Mouse (Mus musculus) embryonic stem cell, embryonic (primary cell): ENCODE measurements at regions not wholly inside any gene's neighbourhood (a gene's known extent, or its start where the extent isn't known, plus 50 kb on each side); places are given as distances from the start of the nearest gene placed in this dataset.

Source experiments
- CTCF ChIA-PET, 4 experiments: fragments of 300-600 bp in 2 of 4; fragments of 350-600 bp in 2 of 4; sonication (Branson Sonifier 250); formaldehyde crosslinking; loops; one replicate each; lab custom pipeline; 2022; ENCODE audit warnings: inconsistent platforms in 2 of 4; lab: Charles Lee
- POLR2A ChIA-PET, 4 experiments: fragments of 300-600 bp in 2 of 4; fragments of 350-600 bp in 2 of 4; sonication (Branson Sonifier 250); formaldehyde crosslinking; loops; one replicate each; lab custom pipeline; 2022; ENCODE audit warnings: antibody characterized with exemption in 4 of 4, inconsistent platforms in 1 of 4; lab: Charles Lee

DNA sequence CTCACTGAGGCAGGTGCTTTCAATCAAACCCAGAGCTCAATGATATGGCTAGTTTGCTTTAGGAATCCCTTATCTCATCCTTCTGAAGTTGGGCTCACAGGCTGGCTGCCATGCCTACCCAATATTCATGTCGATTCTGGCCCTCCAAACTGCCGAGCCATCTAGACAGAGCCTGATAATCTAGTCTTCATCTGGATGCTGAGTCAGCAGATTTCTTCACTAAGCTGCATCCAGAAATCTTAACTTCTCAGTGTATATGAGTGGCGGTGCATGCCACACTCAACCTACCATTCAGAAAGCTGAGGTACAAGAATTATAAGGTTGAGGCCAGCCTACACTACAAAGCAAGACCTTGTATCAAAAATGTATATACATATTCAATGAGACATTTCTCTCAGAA lies 136.9 kb downstream of the Cyp26b1 start:
- POLR2A ChIA-PET = no interaction called here
- CTCF ChIA-PET = no interaction called here

- ChIA-PET POLR2A (no interaction called here), CTCF (interaction anchor here in 3 of 4 experiments (0.6 to 1.3 kb wide), 4 partner anchors 37 to 716 kb away, joined by 3 to 10 read pairs (median 3); no protein-coding TSS in a partner anchor)
These were observed 148.6 kb downstream of the Cyp26b1 start for GRCm38 (mm10) chr6:84445093-84445492.

DNA sequence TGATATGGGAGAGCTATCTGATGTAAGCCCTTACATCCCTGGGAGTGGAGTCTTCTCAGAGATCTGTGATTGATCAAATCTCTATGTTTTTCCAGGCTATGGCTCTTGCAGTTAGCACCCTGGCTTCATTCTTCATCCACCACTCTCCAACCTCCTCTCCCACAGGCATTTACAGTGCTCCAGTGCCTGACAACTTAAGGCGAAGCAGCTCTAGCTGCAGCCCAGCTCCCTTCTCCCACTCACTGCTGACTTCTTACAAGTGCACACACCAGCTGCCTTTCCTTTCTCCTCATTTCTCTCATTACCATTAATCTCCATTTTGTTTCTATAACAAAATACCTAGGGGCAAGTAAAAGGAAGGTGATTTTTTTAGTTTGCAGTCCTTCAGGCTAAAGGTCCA lies 151.0 kb downstream of the Cyp26b1 start:
- ChIA-PET CTCF (interaction anchor here in 1 of 4 experiments (0.5 kb wide), 1 partner anchor 371 kb away, joined by 5 read pairs; no protein-coding TSS in a partner anchor), POLR2A (interaction anchor here in 1 of 4 experiments (1.6 kb wide), 1 partner anchor 15 kb away, joined by 4 read pairs; no protein-coding TSS in a partner anchor)

GRCm38 (mm10) chr6:84441721-84442480 lies 151.8 kb downstream of the Cyp26b1 start:
- ChIA-PET CTCF (interaction anchor here in 1 of 4 experiments (0.5 kb wide), 1 partner anchor 370 kb away, joined by 5 read pairs; no protein-coding TSS in a partner anchor), POLR2A (no interaction called here)

DNA sequence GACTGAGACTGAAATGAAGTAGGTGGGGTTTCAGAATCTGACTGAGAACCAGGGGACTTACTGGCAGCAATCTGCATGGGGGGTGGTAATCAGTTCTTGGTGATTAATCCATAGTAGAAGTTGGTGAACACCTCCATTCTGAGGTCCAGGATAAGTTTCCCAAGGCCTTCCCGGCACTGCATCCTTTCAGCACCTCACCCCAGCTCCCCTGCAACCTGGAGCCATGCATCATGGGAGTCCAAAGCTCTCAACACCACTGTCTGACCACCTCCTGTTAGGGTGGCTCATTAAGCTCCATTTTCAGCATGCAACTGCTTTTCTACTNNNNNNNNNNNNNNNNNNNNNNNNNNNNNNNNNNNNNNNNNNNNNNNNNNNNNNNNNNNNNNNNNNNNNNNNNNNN lies 157.0 kb downstream of the Cyp26b1 start:
- ChIA-PET CTCF (no interaction called here), POLR2A (no interaction called here)

- CTCF ChIA-PET = no interaction called here
- POLR2A ChIA-PET = no interaction called here
These were observed 159.2 kb downstream of the Cyp26b1 start for GRCm38 (mm10) chr6:84434532-84434931.

DNA sequence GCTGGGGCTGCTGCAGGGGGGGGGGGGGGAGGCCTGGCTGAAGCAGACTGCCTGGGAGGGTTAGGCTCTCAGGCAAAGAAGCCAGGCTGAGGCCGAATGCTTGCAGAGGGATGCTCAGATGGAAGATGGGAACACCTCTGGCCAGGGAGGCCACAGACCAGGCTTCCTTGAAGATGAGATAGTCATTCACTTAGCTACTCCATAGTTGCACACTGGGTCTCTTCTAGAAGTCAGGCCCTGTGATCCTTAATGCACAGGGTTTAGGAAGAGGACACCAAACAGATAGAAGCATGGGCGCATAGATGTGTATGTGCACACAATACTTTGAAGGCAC lies 162.1 kb downstream of the Cyp26b1 start:
- POLR2A ChIA-PET = no interaction called here
- CTCF ChIA-PET = interaction anchor here in 1 of 4 experiments (1.5 kb wide), 1 partner anchor 56 kb away, joined by 3 read pairs; no protein-coding TSS in a partner anchor

GRCm38 (mm10) chr6:84430925-84431621 lies 162.6 kb downstream of the Cyp26b1 start:
- CTCF ChIA-PET = interaction anchor here in 1 of 4 experiments (0.8 to 1.5 kb wide), 2 partner anchors 23 to 55 kb away, joined by 3 read pairs; no protein-coding TSS in a partner anchor

DNA sequence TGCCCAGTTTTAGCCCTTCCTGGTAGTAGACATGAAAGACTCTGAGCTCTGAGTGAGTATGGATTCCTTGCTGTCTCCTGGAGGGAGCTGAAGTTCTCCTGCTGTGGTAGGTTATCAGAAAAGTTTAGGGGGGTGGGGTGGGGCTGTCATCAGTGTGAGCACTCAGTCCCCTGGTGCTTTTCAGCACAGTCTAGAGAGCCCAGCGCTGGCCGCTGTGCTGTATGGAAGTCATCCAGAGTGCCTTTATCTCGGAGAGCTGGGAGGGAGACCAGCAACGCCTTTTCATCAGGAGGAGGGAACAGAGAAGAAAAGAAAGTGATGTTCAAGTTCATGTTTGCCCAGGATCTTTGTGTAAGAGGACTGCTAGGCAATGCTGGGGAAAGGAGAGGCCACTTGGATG lies 163.6 kb downstream of the Cyp26b1 start:
- CTCF ChIA-PET = interaction anchor here in 2 of 4 experiments (0.5 to 1.5 kb wide), 5 partner anchors 22 to 284 kb away, joined by 3 to 4 read pairs (median 3); no protein-coding TSS in a partner anchor
- POLR2A ChIA-PET = interaction anchor here in 1 of 4 experiments (0.8 to 1.1 kb wide), 2 partner anchors 10 to 360 kb away, joined by 3 read pairs; no protein-coding TSS in a partner anchor

More at GRCm38 (mm10) chr6:84430925-84431621, 162.6 kb downstream of the Cyp26b1 start:
- POLR2A ChIA-PET = interaction anchor here in 1 of 4 experiments (1.1 kb wide), 1 partner anchor 359 kb away, joined by 3 read pairs; no protein-coding TSS in a partner anchor

DNA sequence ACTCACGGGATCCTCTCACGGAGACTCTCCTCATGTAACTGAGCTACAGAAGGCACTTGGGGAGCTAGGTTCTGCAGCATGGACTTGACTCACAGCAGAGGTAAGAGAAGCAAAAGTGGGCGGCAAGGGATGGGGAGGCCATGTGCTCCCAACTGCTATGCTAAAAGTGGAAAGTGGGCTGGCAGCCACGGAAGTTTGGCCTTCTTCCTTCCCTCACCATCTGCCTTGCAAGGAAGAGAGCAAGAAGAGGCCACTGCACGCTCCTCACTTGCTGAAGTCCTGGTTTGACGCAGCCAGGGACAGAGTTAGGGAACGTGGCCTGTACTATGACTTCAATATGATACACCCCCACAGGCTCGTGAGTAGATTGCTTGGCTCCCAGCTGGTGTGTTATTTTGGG lies 164.5 kb downstream of the Cyp26b1 start:
- ChIA-PET POLR2A (no interaction called here), CTCF (interaction anchor here in 1 of 4 experiments (1.1 kb wide), 1 partner anchor 161 kb away, joined by 3 read pairs; no protein-coding TSS in a partner anchor)

DNA sequence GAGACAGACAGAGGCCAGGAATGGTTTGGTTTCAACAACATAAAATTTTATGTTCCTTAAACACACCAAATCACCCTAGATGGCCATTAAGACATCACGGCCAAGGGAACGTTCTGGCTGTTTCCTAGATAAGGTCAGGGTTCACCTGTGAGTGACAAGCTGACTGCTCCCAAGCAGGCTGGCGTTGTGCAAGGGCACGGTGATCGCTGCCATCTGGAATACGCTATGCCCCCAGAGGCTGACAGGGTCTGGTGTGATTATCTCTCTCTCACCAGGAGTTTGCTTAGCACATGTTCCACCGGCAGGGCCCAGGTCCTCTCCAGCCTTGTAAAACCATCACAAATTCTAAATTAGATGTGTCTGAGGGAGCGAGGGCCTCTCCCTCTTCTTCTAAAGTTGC lies 167.0 kb downstream of the Cyp26b1 start:
- CTCF ChIA-PET = interaction anchor here in 3 of 4 experiments (1.3 to 1.6 kb wide), 3 partner anchors 19 to 164 kb away, joined by 3 to 6 read pairs (median 3); no protein-coding TSS in a partner anchor
- POLR2A ChIA-PET = interaction anchor here in 1 of 4 experiments (0.5 kb wide), 1 partner anchor 231 kb away, joined by 3 read pairs; no protein-coding TSS in a partner anchor

DNA sequence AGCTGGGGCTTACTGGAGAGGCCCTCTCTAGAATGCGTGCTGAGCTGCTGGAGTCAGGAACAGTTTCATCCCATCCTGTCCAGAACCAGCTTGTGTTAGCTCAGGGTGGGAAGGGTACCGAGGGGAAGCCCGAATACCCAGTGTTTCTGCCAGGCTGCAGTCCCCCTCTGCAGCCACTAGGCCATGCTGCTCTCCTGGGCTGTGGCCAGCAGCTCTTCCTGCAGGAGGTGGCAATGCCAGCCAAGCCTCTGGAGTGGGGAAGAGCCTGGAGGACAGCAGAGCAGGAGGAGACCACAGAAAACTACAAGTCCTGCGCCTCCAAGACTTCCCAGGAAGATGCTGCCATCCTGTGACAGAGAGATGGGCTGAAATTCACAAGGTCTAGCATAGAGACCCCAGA lies 167.9 kb downstream of the Cyp26b1 start:
- CTCF ChIA-PET = interaction anchor here (0.6 to 1.5 kb wide), 10 partner anchors 17 to 446 kb away, joined by 3 to 8 read pairs (median 4); no protein-coding TSS in a partner anchor
- POLR2A ChIA-PET = interaction anchor here in 1 of 4 experiments (0.7 kb wide), 1 partner anchor 10 kb away, joined by 3 read pairs; no protein-coding TSS in a partner anchor

GRCm38 (mm10) chr6:84422946-84423345 lies 170.8 kb downstream of the Cyp26b1 start:
- CTCF ChIA-PET = interaction anchor here (0.5 to 2.2 kb wide), 10 partner anchors 18 to 885 kb away, joined by 3 to 7 read pairs (median 4); partner anchors contain the start of gene Emx1 (in 1 of the 4)
- POLR2A ChIA-PET = interaction anchor here in 2 of 4 experiments (0.5 to 0.8 kb wide), 5 partner anchors 144 to 841 kb away, joined by 3 to 6 read pairs (median 4); no protein-coding TSS in a partner anchor

GRCm38 (mm10) chr6:84419691-84420090 lies 174.0 kb downstream of the Cyp26b1 start:
- POLR2A ChIA-PET = interaction anchor here in 1 of 4 experiments (0.6 kb wide), 1 partner anchor 11 kb away, joined by 3 read pairs; no protein-coding TSS in a partner anchor
- CTCF ChIA-PET = interaction anchor here in 2 of 4 experiments (1.1 to 2.6 kb wide), 4 partner anchors 12 to 326 kb away, joined by 4 to 9 read pairs (median 5); no protein-coding TSS in a partner anchor

- POLR2A ChIA-PET = no interaction called here
- CTCF ChIA-PET = interaction anchor here in 2 of 4 experiments (1.1 to 2.6 kb wide), 5 partner anchors 11 to 326 kb away, joined by 4 to 9 read pairs (median 5); no protein-coding TSS in a partner anchor
These were observed 174.4 kb downstream of the Cyp26b1 start for GRCm38 (mm10) chr6:84419281-84419680.

GRCm38 (mm10) chr6:84416992-84417636 lies 176.6 kb downstream of the Cyp26b1 start:
- CTCF ChIA-PET = interaction anchor here in 1 of 4 experiments (2.6 kb wide), 1 partner anchor 9 kb away, joined by 9 read pairs; no protein-coding TSS in a partner anchor
- POLR2A ChIA-PET = no interaction called here

- ChIA-PET CTCF (no interaction called here), POLR2A (no interaction called here)
These were observed 179.3 kb downstream of the Cyp26b1 start for GRCm38 (mm10) chr6:84414400-84414799.
